Mouse (Mus musculus): ENCODE measurements around the gene Tas2r143.

Gene Tas2r143

GRCm38 (mm10) chr6:42355794-42356600 is 44.0 kb upstream of the Tas2r143 start:
- H3K9me3 ChIP-seq (ENCODE audit: low read length): no peaks in the 10 kb centered on the region
- TF ChIP-seq POU5F1 (IDR thresholded peaks at IDR 0.05; ENCODE audit: borderline replicate concordance, low read length) (no peak), CTCF (conservative IDR thresholded peaks at IDR 0.05; ENCODE audit: low read length) (no peak), NANOG (IDR thresholded peaks at IDR 0.05; ENCODE audit: borderline replicate concordance, low read length) (no peak)
- peaks cover 20% of the 10 kb centered on the region for H3K4me1 ChIP-seq (replicated peaks; ENCODE audit: low read depth, low read length)
- H3K4me3 ChIP-seq (replicated peaks; ENCODE audit: low read length): no peak overlapping the region
- peaks cover 57% of the 10 kb centered on the region for H3K27me3 ChIP-seq (ENCODE audit: insufficient read depth, low read length)
- peaks cover 37% of the 10 kb centered on the region for H3K36me3 ChIP-seq (ENCODE audit: insufficient read depth, low read length)

DNA sequence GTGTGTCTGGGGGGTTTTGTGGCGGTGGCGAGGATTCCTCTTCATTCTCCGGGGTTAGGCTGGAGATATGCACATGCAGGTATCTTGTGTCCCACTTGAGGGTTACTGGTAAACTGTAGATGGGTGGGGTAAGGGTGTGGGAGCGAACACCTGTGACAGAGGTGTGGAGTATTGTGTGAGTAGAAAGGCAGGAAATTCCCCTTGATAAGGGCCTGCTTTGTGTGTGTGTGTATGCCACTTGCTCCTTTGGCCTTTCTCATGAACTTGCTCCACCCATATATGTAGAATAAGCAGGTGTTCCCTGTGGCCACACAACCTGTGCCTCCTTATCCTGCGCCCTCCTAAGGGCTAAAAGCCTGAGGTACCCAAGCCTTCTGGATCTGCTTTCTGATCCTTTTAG is 43.1 kb upstream of the Tas2r143 start:
- peaks cover 11% of the 10 kb centered on the region for H3K4me1 ChIP-seq (replicated peaks; ENCODE audit: low read depth, low read length)
- TF ChIP-seq POU5F1 (IDR thresholded peaks at IDR 0.05; ENCODE audit: borderline replicate concordance, low read length): no peak
- TF ChIP-seq NANOG (IDR thresholded peaks at IDR 0.05; ENCODE audit: borderline replicate concordance, low read length): no peak
- no peaks in the 10 kb centered on the region for H3K9me3 ChIP-seq (ENCODE audit: low read length)
- H3K36me3 ChIP-seq (ENCODE audit: insufficient read depth, low read length): peaks cover 37% of the 10 kb centered on the region
- H3K4me3 ChIP-seq (replicated peaks; ENCODE audit: low read length): no peak overlapping the region
- peaks cover 55% of the 10 kb centered on the region for H3K27me3 ChIP-seq (ENCODE audit: insufficient read depth, low read length)

DNA sequence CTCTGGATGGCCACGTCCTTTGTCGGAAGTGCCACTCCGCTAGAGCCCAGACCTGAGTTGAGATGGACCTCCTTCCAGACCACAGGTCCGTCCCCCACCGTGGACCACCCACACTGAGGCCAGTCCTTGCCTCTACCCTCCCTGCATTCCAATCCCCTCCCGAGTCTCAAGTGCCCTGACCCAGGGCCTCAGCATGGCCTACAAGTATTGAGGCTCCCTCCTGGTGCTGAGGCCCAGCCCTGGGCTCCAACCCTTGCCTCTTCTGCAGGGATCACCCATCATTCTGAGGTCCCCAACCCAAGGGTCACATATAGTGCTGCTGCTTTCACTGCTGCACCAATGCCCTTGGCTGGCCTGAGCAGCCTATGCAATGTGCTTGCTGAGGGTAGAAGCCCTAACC is 42.1 kb upstream of the Tas2r143 start:
- H3K27me3 ChIP-seq (ENCODE audit: insufficient read depth, low read length): peaks cover 54% of the 10 kb centered on the region
- H3K4me3 ChIP-seq (replicated peaks; ENCODE audit: low read length): no peak overlapping the region
- peaks cover 37% of the 10 kb centered on the region for H3K36me3 ChIP-seq (ENCODE audit: insufficient read depth, low read length)
- no peaks in the 10 kb centered on the region for H3K9me3 ChIP-seq (ENCODE audit: low read length)
- peaks cover 9% of the 10 kb centered on the region; the same call in 1 of the 2 replicates for H3K4me1 ChIP-seq (replicated peaks; ENCODE audit: low read depth, low read length)
- TF ChIP-seq CTCF (conservative IDR thresholded peaks at IDR 0.05; ENCODE audit: low read length) (no peak), POU5F1 (IDR thresholded peaks at IDR 0.05; ENCODE audit: borderline replicate concordance, low read length) (no peak), NANOG (IDR thresholded peaks at IDR 0.05; ENCODE audit: borderline replicate concordance, low read length) (no peak)

DNA sequence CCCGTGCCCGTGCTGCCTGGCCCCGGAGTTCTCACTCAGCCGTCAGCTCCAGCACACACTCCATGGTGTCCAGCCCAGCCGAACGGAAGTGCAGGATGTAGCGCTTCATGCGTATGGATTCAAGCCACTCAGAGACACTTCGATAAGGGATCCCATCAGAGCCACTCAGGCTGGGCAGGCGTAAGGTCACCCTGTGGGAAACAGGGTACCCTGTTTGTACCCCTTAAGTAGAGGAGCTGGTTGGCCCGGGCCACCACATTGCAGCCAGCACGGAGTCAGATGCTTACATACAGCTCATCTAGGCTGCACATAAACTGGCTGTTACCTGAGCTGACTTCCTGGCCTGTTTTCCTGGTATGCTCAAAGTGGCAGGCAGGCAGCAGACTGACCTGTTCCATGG is 41.1 kb upstream of the Tas2r143 start:
- no peaks in the 10 kb centered on the region for H3K9me3 ChIP-seq (ENCODE audit: low read length)
- H3K4me3 ChIP-seq (replicated peaks; ENCODE audit: low read length): no peak overlapping the region
- TF ChIP-seq NANOG (IDR thresholded peaks at IDR 0.05; ENCODE audit: borderline replicate concordance, low read length): no peak
- TF ChIP-seq POU5F1 (IDR thresholded peaks at IDR 0.05; ENCODE audit: borderline replicate concordance, low read length): no peak
- TF ChIP-seq CTCF (conservative IDR thresholded peaks at IDR 0.05; ENCODE audit: low read length): no peak

DNA sequence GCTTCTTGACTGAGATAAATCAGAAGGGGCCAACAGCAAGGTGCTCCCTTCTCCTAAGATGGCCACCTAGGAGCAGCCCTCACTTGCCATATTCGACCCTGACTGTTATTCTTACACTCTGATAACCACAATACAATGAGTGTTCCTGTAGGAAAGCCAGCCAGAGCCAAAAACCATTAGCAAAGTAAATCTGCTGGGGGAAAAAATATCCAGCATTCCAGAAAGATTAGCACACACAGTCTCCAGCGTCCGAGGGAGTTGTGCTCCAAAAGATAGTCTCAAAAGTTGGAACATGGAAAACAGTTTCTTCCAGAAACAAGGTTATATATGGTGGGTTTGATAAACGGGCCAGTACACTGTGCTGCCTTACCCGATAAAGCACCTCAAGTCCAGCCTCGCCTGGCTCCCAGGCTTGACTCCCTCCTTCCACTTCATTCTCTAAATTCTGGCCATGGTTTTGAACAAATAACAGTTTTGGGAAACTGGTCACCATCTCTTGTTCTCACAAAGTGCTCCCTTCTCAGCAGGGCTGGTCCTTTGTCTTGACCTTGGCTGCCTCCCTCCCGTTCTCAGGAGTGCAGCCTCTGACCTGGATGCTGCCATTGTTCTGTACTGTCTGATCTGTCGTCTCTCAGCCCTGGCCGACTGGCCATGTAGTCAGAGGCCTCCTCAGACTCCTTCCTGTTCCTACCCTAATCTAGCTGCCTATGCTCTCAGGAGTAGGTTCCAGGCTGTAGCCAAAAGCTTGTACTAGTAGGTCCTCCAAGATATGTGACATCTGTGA is 40.5 kb upstream of the Tas2r143 start:
- H3K9me3 ChIP-seq (ENCODE audit: low read length): no peaks in the 10 kb centered on the region
- H3K36me3 ChIP-seq (ENCODE audit: insufficient read depth, low read length): peaks cover 37% of the 10 kb centered on the region
- no peak overlapping the region for H3K4me3 ChIP-seq (replicated peaks; ENCODE audit: low read length)
- TF ChIP-seq POU5F1 (IDR thresholded peaks at IDR 0.05; ENCODE audit: borderline replicate concordance, low read length): no peak
- TF ChIP-seq CTCF (conservative IDR thresholded peaks at IDR 0.05; ENCODE audit: low read length): no peak
- TF ChIP-seq NANOG (IDR thresholded peaks at IDR 0.05; ENCODE audit: borderline replicate concordance, low read length): no peak
- H3K27me3 ChIP-seq (ENCODE audit: insufficient read depth, low read length): peaks cover 54% of the 10 kb centered on the region; the same call in 1 of the 2 replicates
- H3K4me1 ChIP-seq (replicated peaks; ENCODE audit: low read depth, low read length): peaks cover 9% of the 10 kb centered on the region; the same call in 1 of the 2 replicates

More for the DNA sequence above, 41.1 kb upstream of the Tas2r143 start:
- Histone ChIP-seq H3K4me1 (replicated peaks; ENCODE audit: low read depth, low read length) (peaks cover 9% of the 10 kb centered on the region; the same call in 1 of the 2 replicates), H3K36me3 (ENCODE audit: insufficient read depth, low read length) (peaks cover 37% of the 10 kb centered on the region), H3K27me3 (ENCODE audit: insufficient read depth, low read length) (peaks cover 53% of the 10 kb centered on the region)

DNA sequence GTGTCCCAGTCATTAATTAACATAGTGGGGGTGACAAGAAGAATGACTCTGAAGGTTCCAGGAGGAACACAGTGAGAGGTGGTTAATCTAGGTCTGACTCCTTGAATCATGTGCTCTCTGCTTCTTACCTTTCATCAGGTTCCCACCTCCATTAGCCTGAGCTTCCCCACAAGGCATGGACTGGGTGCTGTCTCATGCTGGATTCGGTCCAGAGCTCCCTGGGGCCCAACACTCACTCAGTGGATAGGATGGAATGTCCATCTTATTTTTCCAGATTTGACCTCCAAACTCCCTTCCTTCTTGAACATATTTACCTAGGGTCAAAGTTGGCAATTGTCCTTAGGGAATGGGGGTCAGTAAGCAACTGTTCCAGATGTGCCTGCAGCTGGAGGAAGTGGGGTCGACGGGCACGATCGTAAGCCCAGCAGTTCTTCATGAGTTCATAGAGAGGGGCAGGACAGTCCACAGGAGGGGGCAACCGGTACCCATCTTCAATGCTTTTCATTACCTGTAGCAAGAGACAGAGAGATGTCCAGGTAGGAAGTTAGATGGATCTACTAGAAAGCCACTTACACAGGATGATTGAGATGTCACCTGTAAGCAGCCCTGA is 39.7 kb upstream of the Tas2r143 start:
- peaks cover 37% of the 10 kb centered on the region for H3K36me3 ChIP-seq (ENCODE audit: insufficient read depth, low read length)
- H3K4me3 ChIP-seq (replicated peaks; ENCODE audit: low read length): no peak overlapping the region
- H3K9me3 ChIP-seq (ENCODE audit: low read length): no peaks in the 10 kb centered on the region
- H3K4me1 ChIP-seq (replicated peaks; ENCODE audit: low read depth, low read length): peaks cover 9% of the 10 kb centered on the region; the same call in 1 of the 2 replicates
- TF ChIP-seq NANOG (IDR thresholded peaks at IDR 0.05; ENCODE audit: borderline replicate concordance, low read length) (no peak), CTCF (conservative IDR thresholded peaks at IDR 0.05; ENCODE audit: low read length) (no peak)
- H3K27me3 ChIP-seq (ENCODE audit: insufficient read depth, low read length): peaks cover 49% of the 10 kb centered on the region; the same call in 1 of the 2 replicates

GRCm38 (mm10) chr6:42361041-42361895 is 38.8 kb upstream of the Tas2r143 start:
- Histone ChIP-seq H3K4me1 (replicated peaks; ENCODE audit: low read depth, low read length) (peaks cover 9% of the 10 kb centered on the region; the same call in 1 of the 2 replicates), H3K4me3 (replicated peaks; ENCODE audit: low read length) (no peak overlapping the region), H3K9me3 (ENCODE audit: low read length) (no peaks in the 10 kb centered on the region), H3K27me3 (ENCODE audit: insufficient read depth, low read length) (peaks cover 49% of the 10 kb centered on the region; the same call in 1 of the 2 replicates), H3K36me3 (ENCODE audit: insufficient read depth, low read length) (peaks cover 29% of the 10 kb centered on the region)
- no peak for TF ChIP-seq NANOG (IDR thresholded peaks at IDR 0.05; ENCODE audit: borderline replicate concordance, low read length)
- TF ChIP-seq CTCF (conservative IDR thresholded peaks at IDR 0.05; ENCODE audit: low read length): no peak
- TF ChIP-seq POU5F1 (IDR thresholded peaks at IDR 0.05; ENCODE audit: borderline replicate concordance, low read length): no peak

All from E14TG2a.4 (cell line).